Mouse (Mus musculus): Measurements from ENCODE around the gene Plekha6. TPM values are rescaled to one million over a fixed set of nuclear protein-coding genes. Genes with fewer than 3 reads are reported as not detected.

Plekha6 gene
- total RNA-seq, 2 experiments from 2014 or later = 72.2 to 84.2 TPM

DNA sequence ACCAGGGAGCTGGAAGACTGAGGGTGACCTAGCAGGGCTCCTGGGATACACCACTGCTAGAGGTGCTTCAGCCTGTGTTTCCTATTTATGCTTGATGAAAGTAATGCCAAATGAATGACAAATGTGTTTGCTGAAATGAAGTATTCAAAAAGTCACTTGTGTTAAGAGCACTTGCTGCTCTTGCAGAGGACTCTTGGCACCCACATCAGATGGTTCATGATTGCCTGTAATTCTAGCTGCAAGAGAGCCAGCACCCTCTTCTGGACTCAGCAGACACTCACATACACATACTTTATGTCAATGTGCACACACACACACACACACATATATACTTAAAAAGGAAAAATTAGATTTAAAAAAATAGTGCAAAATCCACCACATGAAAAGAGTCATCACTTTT, 128.6 kb downstream of the Plekha6 start:
- intact Hi-C loops (cut with DNase I) = no loop called here
- no peak for DNase-seq (ENCODE audit: low spot score in 2 of 2)

DNA sequence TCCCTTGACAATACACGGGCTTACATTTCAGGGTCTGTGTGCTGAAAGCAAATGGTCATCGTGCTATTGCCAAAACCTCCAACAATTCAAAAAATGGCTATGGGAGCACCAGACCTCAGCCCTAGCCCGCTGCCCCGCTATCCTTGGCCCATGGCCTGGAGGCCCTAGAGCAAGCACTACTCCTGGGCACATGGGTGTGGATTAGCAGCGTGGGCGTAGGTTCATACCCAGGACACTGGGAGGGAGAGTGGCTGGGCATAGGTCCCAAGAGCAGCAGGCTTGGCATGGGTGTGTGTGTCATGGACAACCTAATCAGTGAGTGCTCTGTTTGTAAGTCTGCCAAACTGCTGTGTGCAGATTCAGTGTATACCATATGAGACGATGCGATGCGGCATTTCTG, 132.4 kb downstream of the Plekha6 start:
- intact Hi-C loops (cut with DNase I) = no loop called here

GRCm38 (mm10) chr1:133298816-133299215, 134.8 kb downstream of the Plekha6 start:
- peak in 1 of 2 experiments; percentile 66 for DNase-seq (ENCODE audit: low spot score in 2 of 2)
- intact Hi-C loops (cut with DNase I) = no loop called here

More for the DNA sequence above, 132.4 kb downstream of the Plekha6 start:
- no peak for DNase-seq (ENCODE audit: low spot score in 2 of 2)

DNA sequence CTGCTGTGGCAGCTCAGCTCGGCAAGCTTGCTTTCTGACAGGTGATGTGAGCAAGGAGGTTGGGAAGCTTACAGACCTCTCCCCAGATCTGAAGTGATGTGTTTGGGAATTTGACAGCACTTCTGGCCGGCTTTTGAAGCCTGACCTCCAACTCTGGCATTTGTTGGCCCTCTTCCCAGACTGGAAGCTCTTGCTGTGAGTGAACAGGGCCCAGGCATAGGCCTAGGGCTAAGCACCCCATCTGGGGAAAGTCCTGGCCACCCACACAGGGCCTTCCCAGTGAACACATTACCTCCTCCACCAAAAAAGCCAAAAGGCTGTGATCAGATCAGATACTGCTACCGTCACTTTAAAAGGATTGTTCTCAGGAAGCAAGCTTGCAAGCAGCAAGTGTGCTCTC, 138.5 kb downstream of the Plekha6 start:
- intact Hi-C loops (cut with DNase I) = loop anchor here (5.0 kb wide), 1 partner anchor 75 kb away; no protein-coding TSS in a partner anchor
- DNase-seq (ENCODE audit: low spot score in 2 of 2) = no peak

- peak; percentile 72 to 80 for DNase-seq (ENCODE audit: low spot score in 2 of 2)
- intact Hi-C loops (cut with DNase I) = loop anchor here (1.0 kb wide), 1 partner anchor 126 kb away; no protein-coding TSS in a partner anchor
Measured at GRCm38 (mm10) chr1:133306842-133307241, 142.8 kb downstream of the Plekha6 start.

GRCm38 (mm10) chr1:133307318-133307717, 143.3 kb downstream of the Plekha6 start:
- peak; percentile 42 to 61 for DNase-seq (ENCODE audit: low spot score in 2 of 2)
- intact Hi-C loops (cut with DNase I) = loop anchor here (1.0 kb wide), 1 partner anchor 126 kb away; no protein-coding TSS in a partner anchor

DNA sequence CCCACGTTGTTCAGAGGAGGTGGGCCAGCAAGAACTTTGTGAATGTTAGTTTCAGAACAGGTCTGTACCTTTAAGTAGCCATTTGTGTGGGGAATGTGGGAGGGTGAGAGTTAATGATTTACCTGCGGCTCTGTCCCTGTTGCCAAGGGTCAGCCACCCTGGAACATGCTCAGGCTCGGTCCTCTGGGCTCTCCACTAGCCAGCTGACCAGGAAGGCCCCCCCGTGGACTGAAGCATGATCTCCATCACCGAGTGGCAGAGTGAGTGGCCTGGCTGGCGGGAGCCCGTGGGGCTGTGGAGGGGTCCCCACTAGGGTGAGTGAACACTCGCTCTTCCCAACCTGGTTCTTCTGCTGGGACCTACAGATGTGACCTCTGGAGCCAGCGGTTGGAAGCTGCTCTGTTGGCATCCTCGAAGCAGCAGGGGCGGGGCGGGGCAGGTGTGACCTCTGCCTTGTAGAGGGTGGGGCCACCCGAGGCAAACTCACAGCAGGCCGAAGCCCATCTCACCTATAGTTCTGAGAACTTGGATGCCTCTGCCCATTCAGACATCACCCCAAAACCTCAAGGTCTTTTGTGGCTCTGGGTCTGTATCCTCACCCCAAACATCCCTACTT, 145.8 kb downstream of the Plekha6 start, which contains the start of gene Golt1a:
Gene Golt1a (plus strand): TSS at position 149 of the 616 bp plus-strand sequence.
- no peak for DNase-seq (ENCODE audit: low spot score in 2 of 2)
- intact Hi-C loops (cut with DNase I) = loop anchor here (5.0 kb wide), 1 partner anchor 267 kb away; no protein-coding TSS in a partner anchor

- no peak for DNase-seq (ENCODE audit: low spot score in 2 of 2)
- intact Hi-C loops (cut with DNase I) = loop anchor here (5.0 kb wide), 1 partner anchor 269 kb away; no protein-coding TSS in a partner anchor
Measured at GRCm38 (mm10) chr1:133311240-133311639, 147.2 kb downstream of the Plekha6 start.

GRCm38 (mm10) chr1:133311946-133312345, 147.9 kb downstream of the Plekha6 start:
- peak; percentile 62 to 96 for DNase-seq (ENCODE audit: low spot score in 2 of 2)
- intact Hi-C loops (cut with DNase I) = loop anchor here (5.0 kb wide), 1 partner anchor 270 kb away; no protein-coding TSS in a partner anchor

DNA sequence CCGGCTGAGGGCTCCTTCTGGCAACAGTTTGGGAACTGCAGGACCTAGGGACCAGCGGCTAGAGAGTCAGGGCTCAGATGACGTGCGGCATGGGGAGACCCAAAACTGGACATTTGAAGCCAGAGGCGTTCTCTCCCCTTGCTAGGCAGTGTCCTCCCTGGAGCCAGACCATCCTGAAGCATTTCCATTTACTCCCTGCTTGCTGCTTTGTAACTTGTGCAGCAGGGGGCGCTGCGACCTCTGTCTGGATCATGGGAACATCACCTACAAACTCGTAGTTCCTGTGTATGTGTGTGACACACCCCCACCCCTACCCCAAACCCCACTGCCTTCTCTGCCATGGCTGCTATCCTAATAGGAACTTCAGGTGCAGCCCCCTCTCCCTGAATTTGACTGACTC, 150.4 kb downstream of the Plekha6 start:
- intact Hi-C loops (cut with DNase I) = loop anchor here (1.0 to 5.0 kb wide), 3 partner anchors 39 to 296 kb away; partner anchors contain the start of gene Snrpe
- DNase-seq (ENCODE audit: low spot score in 2 of 2) = peak; percentile 50 to 57

- intact Hi-C loops (cut with DNase I) = loop anchor here (2.0 kb wide), 1 partner anchor 295 kb away; the partner anchor contains the start of gene Snrpe
- no peak for DNase-seq (ENCODE audit: low spot score in 2 of 2)
Measured at GRCm38 (mm10) chr1:133315775-133316174, 151.8 kb downstream of the Plekha6 start.

DNA sequence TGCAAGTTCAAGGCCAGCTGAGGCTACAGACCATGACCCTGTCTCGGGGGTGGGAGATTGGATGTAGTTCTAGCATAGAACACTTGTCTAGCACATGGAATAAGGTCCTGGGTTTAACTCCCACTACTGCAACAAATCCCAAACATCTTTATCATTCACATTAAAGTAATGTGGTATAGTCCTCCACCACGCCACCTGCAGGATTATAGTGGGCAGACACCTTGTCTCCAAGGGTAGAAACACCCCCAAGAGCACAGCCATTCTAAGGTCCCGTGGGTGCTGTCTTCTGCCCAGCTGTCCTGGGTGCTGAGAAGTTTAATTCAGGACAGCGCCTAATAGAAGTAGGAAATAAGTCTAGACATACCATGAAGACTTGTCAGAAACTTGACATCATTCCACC, 152.6 kb downstream of the Plekha6 start:
- no peak for DNase-seq (ENCODE audit: low spot score in 2 of 2)
- intact Hi-C loops (cut with DNase I) = no loop called here

DNA sequence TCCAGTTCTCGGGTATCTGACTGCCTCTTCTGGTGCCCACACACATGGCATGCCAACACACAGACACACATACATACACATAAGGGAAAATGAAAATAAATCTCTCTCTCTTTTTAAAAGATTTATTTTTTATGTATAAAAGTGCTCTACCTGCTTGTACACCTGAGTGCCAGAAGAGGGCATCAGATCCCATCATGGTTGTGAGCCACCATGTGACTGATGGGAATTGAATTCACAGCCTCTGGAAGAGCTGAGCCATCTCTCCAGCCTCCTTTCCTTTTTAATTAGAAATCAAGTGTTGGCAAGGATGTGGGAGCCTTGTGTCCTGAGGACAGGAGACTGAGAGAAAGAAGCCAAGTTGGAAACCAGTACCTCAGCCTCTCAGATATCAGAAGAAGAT, 153.1 kb downstream of the Plekha6 start:
- intact Hi-C loops (cut with DNase I) = no loop called here
- no peak for DNase-seq (ENCODE audit: low spot score in 2 of 2)

- intact Hi-C loops (cut with DNase I) = no loop called here
- peak in 1 of 2 experiments; percentile 40 for DNase-seq (ENCODE audit: low spot score in 2 of 2)
Measured at GRCm38 (mm10) chr1:133321267-133321925, 157.4 kb downstream of the Plekha6 start, which contains the start of gene Kiss1. Gene Kiss1 (plus strand): TSS chr1:133321875.

DNA sequence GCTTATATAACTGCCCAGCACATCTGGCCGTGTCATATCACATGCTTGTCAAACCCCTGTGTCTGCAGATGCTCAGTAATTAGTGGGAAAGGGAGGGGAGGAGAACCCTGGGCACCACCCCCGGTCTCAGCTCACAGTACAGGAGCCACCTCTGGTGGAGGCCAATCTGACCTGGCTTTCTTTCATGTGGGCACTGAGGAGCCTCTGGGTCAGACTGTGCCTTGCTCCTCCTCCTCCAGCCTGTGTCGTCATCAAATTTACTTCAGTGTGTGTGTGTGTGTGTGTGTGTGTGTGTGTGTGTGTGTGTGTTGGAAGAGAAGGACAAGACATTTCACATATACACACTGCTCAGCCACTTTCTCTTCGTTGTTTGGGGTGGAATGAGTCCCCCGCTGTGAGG, 159.3 kb downstream of the Plekha6 start:
- intact Hi-C loops (cut with DNase I) = no loop called here
- no peak for DNase-seq (ENCODE audit: low spot score in 2 of 2)

DNA sequence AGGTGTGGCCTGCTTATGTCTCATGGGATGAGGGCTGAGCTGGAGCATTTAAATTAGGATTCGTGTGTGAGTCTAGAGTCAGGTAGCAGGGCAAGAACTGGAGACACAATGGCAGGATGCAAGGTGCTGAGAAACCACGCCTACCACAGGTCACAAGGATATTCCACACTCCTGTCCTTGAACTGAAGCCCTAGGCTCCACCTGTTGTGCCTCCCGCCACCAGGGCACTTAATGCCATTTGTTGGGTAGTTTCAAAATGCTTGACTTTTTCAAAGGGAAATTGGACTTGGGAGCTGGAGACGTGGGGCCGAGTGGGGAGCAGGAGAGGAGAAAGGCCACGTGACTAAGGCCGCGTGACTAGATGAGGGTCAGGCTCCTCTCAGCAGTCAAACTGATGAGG, 161.9 kb downstream of the Plekha6 start:
- intact Hi-C loops (cut with DNase I) = no loop called here
- DNase-seq (ENCODE audit: low spot score in 2 of 2) = no peak

DNA sequence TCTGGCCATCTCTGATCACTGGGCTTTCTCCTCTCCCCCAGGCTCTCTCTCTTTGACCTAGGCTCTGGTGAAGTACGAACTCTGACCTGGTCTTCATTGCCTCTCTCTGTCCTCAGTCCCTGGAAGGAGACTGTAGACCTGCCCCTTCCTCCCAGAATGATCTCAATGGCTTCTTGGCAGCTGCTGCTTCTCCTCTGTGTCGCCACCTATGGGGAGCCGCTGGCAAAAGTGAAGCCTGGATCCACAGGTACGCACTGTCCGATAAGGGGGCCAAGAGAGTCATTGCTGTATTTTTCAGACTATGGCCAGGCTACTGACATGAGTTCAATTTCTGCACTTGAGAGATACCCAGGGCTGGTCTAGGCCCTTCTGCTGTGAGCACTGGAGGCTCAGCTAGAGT, 163.1 kb downstream of the Plekha6 start:
- no peak for DNase-seq (ENCODE audit: low spot score in 2 of 2)
- intact Hi-C loops (cut with DNase I) = no loop called here

DNA sequence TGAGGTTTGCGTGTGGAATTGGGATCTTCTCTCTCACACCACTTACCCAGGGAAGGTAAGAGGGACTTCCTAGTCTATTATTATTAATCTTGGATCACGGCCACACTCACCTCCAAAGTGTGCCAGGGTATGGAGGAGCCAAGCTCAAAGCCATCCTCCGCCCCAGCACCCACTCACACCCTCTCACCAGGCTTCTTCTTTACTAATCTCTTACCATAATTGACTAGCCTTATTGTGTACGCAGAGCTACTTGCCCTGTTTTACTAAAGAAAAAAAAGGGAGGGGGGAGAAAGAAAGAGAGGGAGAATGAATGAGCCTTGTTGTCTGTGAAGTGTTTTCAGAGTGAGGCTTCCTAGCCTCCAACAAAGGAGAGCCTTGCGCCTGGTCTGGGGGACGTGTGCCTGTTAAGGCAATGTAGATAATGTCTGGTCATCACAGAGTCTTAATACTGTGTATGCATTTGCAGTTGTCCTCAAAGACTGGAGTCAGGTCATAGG, 164.3 kb downstream of the Plekha6 start:
- intact Hi-C loops (cut with DNase I) = no loop called here

DNA sequence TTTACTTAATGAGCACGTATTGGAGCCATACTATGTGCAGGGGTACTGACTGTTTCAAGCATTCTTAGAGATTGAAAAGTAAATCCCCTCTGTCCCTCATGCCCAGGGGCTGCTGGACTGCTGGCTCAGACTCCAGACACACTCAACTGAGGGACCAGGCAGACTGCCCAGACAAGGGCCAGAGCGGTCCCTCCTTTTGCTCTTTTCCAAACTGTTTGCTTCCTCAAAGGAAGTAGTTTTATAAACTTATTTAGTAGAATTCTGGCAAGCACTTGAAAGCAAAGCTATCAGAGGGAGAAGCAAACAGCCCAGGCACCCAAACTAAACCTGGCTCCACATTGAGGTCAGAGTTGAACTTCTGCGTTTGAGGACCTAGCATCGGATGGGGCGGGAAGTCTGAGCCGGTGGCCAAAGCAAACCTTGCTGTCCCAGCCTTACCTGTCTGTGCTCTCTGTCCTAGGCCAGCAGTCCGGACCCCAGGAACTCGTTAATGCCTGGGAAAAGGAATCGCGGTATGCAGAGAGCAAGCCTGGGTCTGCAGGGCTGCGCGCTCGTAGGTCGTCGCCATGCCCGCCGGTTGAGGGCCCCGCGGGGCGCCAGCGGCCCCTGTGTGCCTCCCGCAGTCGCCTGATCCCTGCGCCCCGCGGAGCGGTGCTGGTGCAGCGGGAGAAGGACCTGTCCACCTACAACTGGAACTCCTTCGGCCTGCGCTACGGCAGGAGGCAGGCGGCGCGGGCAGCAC, 165.1 kb downstream of the Plekha6 start:
- intact Hi-C loops (cut with DNase I) = no loop called here
- DNase-seq (ENCODE audit: low spot score in 2 of 2) = no peak

More for the DNA sequence above, 164.3 kb downstream of the Plekha6 start:
- no peak for DNase-seq (ENCODE audit: low spot score in 2 of 2)

DNA sequence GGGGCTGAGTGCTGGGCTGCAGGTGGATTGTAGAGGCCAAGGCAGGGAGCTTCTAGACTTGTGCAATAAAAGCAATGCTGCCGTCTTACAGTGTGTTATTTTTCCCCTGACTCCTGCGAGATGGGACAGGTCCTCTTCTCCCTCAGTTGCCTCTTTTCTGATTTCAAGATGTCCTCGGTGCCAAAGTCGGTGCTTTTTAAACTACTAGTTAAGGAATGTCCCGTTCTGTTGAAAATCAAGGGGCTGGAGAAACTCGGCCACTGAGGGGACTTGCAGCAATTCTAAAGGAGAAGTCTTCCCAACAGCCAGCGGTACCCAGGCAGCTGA, 165.6 kb downstream of the Plekha6 start:
- DNase-seq (ENCODE audit: low spot score in 2 of 2) = no peak
- intact Hi-C loops (cut with DNase I) = no loop called here
